Mouse (Mus musculus) MEL (cell line): ENCODE data around the gene Lasp1. TPM values are rescaled to one million over a fixed set of nuclear protein-coding genes. Genes with fewer than 3 reads are reported as not detected.

Experiments used
- DNase-seq: peaks from one replicate; pipeline ENCODE4 v3.0.0; 2011; ENCODE audit warnings: low read depth, low spot score
- H3K27ac ChIP-seq: 2 replicates; pipeline ENCODE4 v1.5.1; 2012; ENCODE audit warnings: low read depth, mild to moderate bottlenecking, control low read depth, low read length, moderate library complexity; ENCODE audit not compliant: control insufficient read depth
- H3K27me3 ChIP-seq, 2 experiments: fragments of 150-350 bp in 1 of 2; sonication (generic) in 1 of 2; 2 replicates each; pipeline ENCODE4 v1.6.1; 2012; ENCODE audit warnings: low read length in 2 of 2, mild to moderate bottlenecking in 2 of 2, improper control_type of control experiment in 1 of 2, moderate library complexity in 1 of 2; ENCODE audit not compliant: insufficient read depth in 2 of 2, control insufficient read depth in 1 of 2
- H3K36me3 ChIP-seq, 2 experiments: 2 replicates each; pipeline ENCODE4 v1.6.1; 2012 to 2014; ENCODE audit warnings: low read length in 2 of 2, improper control_type of control experiment in 1 of 2, inconsistent platforms in 1 of 2, mild to moderate bottlenecking in 1 of 2; ENCODE audit not compliant: insufficient read depth in 2 of 2, control insufficient read depth in 1 of 2
- H3K4me1 ChIP-seq, 2 experiments: fragments of 150-350 bp in 1 of 2; sonication (generic) in 1 of 2; 2 replicates each; pipeline ENCODE4 v1.6.1; 2012; ENCODE audit warnings: low read length in 2 of 2, improper control_type of control experiment in 1 of 2, mild to moderate bottlenecking in 1 of 2; ENCODE audit not compliant: insufficient read depth in 2 of 2, control insufficient read depth in 1 of 2
- H3K4me3 ChIP-seq, 2 experiments: fragments of 150-350 bp in 1 of 2; sonication (generic) in 1 of 2; 2 replicates each; pipeline ENCODE4 v1.5.1; 2012; ENCODE audit warnings: low read depth in 2 of 2, low read length in 2 of 2, mild to moderate bottlenecking in 2 of 2, moderate library complexity in 2 of 2, control low read depth in 1 of 2, improper control_type of control experiment in 1 of 2; ENCODE audit not compliant: control insufficient read depth in 1 of 2, insufficient read depth in 1 of 2
- H3K79me2 ChIP-seq: 2 replicates; pipeline ENCODE4 v1.6.1; 2012; ENCODE audit warnings: mild to moderate bottlenecking, low read length, moderate library complexity; ENCODE audit not compliant: control insufficient read depth, poor library complexity, insufficient read depth
- H3K9ac ChIP-seq: 2 replicates; pipeline ENCODE4 v1.6.1; 2012; ENCODE audit warnings: low read depth, mild to moderate bottlenecking, control low read depth, low read length, moderate library complexity; ENCODE audit not compliant: control insufficient read depth, poor library complexity, severe bottlenecking
- H3K9me3 ChIP-seq: fragments of 150-350 bp; sonication (generic); replicated peaks from 2 replicates; pipeline ENCODE4 v1.6.1; 2012; ENCODE audit warnings: mild to moderate bottlenecking, low read length, improper control_type of control experiment, moderate library complexity; ENCODE audit not compliant: insufficient read depth
- BHLHE40 ChIP-seq: IDR thresholded peaks from 2 replicates; pipeline ENCODE4 v1.6.1; 2012; ENCODE audit warnings: low read depth, mild to moderate bottlenecking, inconsistent platforms, low read length, improper control_type of control experiment, borderline replicate concordance
- CHD1 ChIP-seq: IDR thresholded peaks from 2 replicates; pipeline ENCODE4 v1.6.1; 2012; ENCODE audit warnings: low read depth, mild to moderate bottlenecking, inconsistent platforms, low read length, improper control_type of control experiment
- CHD2 ChIP-seq: IDR thresholded peaks from 2 replicates; pipeline ENCODE4 v1.6.1; 2011; ENCODE audit warnings: low read length, improper control_type of control experiment
- EP300 ChIP-seq, 2 experiments: IDR thresholded peaks; 2 replicates each; pipeline ENCODE4 v1.6.1; 2011; ENCODE audit warnings: improper control_type of control experiment in 2 of 2, low read length in 2 of 2, low read depth in 1 of 2, mild to moderate bottlenecking in 1 of 2
- MAFK ChIP-seq: IDR thresholded peaks from 2 replicates; pipeline ENCODE4 v1.6.1; 2011; ENCODE audit warnings: low read depth, mild to moderate bottlenecking, low read length, improper control_type of control experiment, borderline replicate concordance
- MAX ChIP-seq: IDR thresholded peaks from 2 replicates; pipeline ENCODE4 v1.6.1; 2011; ENCODE audit warnings: low read length, improper control_type of control experiment
- MAZ ChIP-seq: IDR thresholded peaks from 2 replicates; pipeline ENCODE4 v1.6.1; 2012; ENCODE audit warnings: low read depth, mild to moderate bottlenecking, inconsistent platforms, low read length, improper control_type of control experiment
- MYB ChIP-seq: IDR thresholded peaks from 2 replicates; pipeline ENCODE4 v1.6.1; 2011; ENCODE audit warnings: mild to moderate bottlenecking, low read depth, low read length, improper control_type of control experiment
- MYC ChIP-seq: IDR thresholded peaks from 2 replicates; pipeline ENCODE4 v1.6.1; 2011; ENCODE audit warnings: low read depth, mild to moderate bottlenecking, low read length, improper control_type of control experiment, moderate library complexity
- NELFE ChIP-seq: IDR thresholded peaks from 2 replicates; pipeline ENCODE4 v1.6.1; 2011; ENCODE audit warnings: low read depth, low read length, improper control_type of control experiment
- POLR2A ChIP-seq, 2 experiments: IDR thresholded peaks; 2 replicates each; pipeline ENCODE4 v1.6.1; 2011 to 2012; ENCODE audit warnings: low read length in 2 of 2, mild to moderate bottlenecking in 2 of 2, control low read depth in 1 of 2, improper control_type of control experiment in 1 of 2, low read depth in 1 of 2, moderate library complexity in 1 of 2; ENCODE audit not compliant: control insufficient read depth in 1 of 2, insufficient read depth in 1 of 2, poor library complexity in 1 of 2
- POLR2AphosphoS2 ChIP-seq: IDR thresholded peaks from 2 replicates; pipeline ENCODE4 v1.6.1; 2011; ENCODE audit warnings: low read length, improper control_type of control experiment
- POLR2AphosphoS5 ChIP-seq: IDR thresholded peaks from 2 replicates; pipeline ENCODE4 v1.6.1; 2012; ENCODE audit warnings: low read depth, borderline replicate concordance, mild to moderate bottlenecking, inconsistent platforms, low read length, moderate library complexity, mixed read lengths
- RCOR1 ChIP-seq: IDR thresholded peaks from 2 replicates; pipeline ENCODE4 v1.6.1; 2012; ENCODE audit warnings: low read depth, mild to moderate bottlenecking, inconsistent platforms, low read length, improper control_type of control experiment
- SIN3A ChIP-seq: IDR thresholded peaks from 2 replicates; pipeline ENCODE4 v1.6.1; 2012; ENCODE audit warnings: low read length, improper control_type of control experiment, inconsistent platforms
- SMC3 ChIP-seq: IDR thresholded peaks from 2 replicates; pipeline ENCODE4 v1.6.1; 2011; ENCODE audit warnings: low read depth, low read length, improper control_type of control experiment
- TBP ChIP-seq: IDR thresholded peaks from 2 replicates; pipeline ENCODE4 v1.8.0; 2011; ENCODE audit warnings: low read depth, low read length, improper control_type of control experiment
- UBTF ChIP-seq: IDR thresholded peaks from 2 replicates; pipeline ENCODE4 v1.6.1; 2012; ENCODE audit warnings: low read depth, mild to moderate bottlenecking, inconsistent platforms, low read length, improper control_type of control experiment, moderate library complexity, borderline replicate concordance; ENCODE audit not compliant: insufficient read depth
- USF1 ChIP-seq: IDR thresholded peaks from 2 replicates; pipeline ENCODE4 v1.6.1; 2014; ENCODE audit warnings: low read depth, mild to moderate bottlenecking, inconsistent platforms, low read length, improper control_type of control experiment, moderate library complexity
- ZMIZ1 ChIP-seq: IDR thresholded peaks from 2 replicates; pipeline ENCODE4 v1.6.1; 2012; ENCODE audit warnings: low read depth, mild to moderate bottlenecking, inconsistent platforms, low read length, improper control_type of control experiment, moderate library complexity
- polyA plus RNA-seq, 2 experiments: library from polyadenylated mRNA; stranded (reverse) in 1 of 2; unstranded in 1 of 2; fragments of >175 nt in 1 of 2; fragments of >200 nt in 1 of 2; gene quantifications; 2 replicates each; pipeline versions ENCODE4 v1.2.1 to v1.2.4; 2012; ENCODE audit warnings: low replicate concordance in 2 of 2, low read depth in 1 of 2; ENCODE audit not compliant: insufficient read length in 2 of 2, insufficient read depth in 1 of 2, missing spikeins in 1 of 2
- total RNA-seq: library from RNA; depleted of rRNA; stranded (reverse); fragments of 300-350 nt; gene quantifications from 2 replicates; pipeline ENCODE4 v1.2.3, GENCODE M21; 2012

The Lasp1 gene
- total and polyA plus RNA-seq, 3 experiments, result 13.3 to 38.7 TPM; not detected in 1

DNA sequence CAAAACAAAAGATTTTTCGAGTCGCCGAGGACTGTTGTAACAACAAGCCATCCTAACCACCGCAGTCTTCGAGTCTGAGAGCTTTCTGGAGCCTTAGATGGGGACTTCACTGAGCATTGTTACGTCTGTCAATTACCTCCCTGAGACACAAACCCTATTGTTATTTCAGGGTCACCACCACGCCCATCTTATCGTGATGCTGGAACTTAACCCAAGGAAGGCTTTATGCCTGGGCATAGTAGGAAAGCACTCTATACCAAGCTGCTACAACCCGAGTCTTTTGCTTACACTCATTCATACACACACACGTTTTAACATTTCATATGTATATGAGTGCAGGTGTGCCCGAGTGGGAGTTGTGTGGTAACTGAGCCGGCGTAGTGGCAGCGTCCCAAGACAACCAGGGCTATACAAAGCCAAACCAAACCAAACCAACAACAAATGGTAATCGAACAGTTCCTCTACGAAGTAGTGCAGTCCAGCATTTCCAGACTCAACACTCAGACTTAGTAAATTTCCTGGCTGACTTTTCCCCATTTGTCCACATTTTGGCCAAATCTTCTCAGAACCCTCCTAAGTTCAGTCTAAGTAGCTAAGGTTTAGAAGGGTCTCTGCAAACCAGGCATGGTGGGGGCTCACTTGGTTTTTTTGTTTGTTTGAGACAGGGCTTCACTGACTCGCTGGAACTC lies 22.8 kb upstream of the Lasp1 start, which contains the start of gene 1700001P01Rik (continued):
- TF ChIP-seq POLR2AphosphoS5, result 0 out of 2 replicates have a peak, but pooled peaks have one; percentile 90
- TF ChIP-seq MYC, result no peak; the same call in 1 of the 2 replicates
- no peak for TF ChIP-seq RCOR1
- no peak; the same call in 1 of the 2 replicates for TF ChIP-seq MAZ
- peak in 1 of 2 experiments; percentile 27; a peak in 1 of 4 replicates for TF ChIP-seq POLR2A (IDR thresholded peaks at IDR 0.05; ENCODE audit: control insufficient read depth in 1 of 2, insufficient read depth in 1 of 2, low read depth in 1 of 2, low read length in 2 of 2, poor library complexity in 1 of 2)
- no peak for TF ChIP-seq USF1
- no peak for TF ChIP-seq NELFE
- TF ChIP-seq UBTF, result no peak
- no peak for TF ChIP-seq CHD1
- TF ChIP-seq POLR2AphosphoS2, result no peak; the same call in 1 of the 2 replicates
- TF ChIP-seq, all 39 proteins: peak for 6

DNA sequence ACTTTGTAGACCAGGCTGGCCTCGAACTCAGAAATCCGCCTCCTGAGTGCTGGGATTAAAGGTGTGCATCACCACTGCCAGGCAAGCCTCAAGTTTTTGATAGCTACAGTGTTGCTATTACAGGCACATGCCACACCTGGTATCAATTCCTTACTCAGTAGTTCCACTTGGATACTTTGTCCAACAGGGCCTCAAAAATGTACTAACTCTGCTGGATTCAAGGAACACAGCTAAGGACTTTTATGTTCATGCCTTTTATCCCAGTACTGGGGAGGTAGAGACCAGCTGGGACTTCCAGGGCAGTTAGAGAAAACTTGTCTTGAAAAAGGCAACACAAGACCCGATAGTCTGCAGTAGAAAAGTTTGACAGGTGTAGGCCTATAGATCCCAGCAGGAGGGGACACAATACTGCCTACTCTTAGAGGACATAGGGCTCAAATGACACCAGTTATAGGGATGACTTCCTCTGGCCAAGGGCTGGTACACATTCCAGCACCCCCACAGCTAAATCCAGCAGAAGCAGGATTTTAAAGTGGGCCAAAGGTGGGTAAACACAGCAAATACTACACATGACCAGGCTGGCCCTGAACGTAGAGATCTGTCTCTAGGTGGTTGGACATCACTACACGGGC lies 22.2 kb upstream of the Lasp1 start:
- Histone ChIP-seq H3K79me2 (peaks cover 28% of the 10 kb centered on the region), H3K4me3 (no peak overlapping the region), H3K4me1 (peaks cover 0 to 10% of the 10 kb centered on the region in 2 experiments; a peak in 2 of 4 replicates), H3K27me3 (no peaks in the 10 kb centered on the region), H3K27ac (peak overlapping the region; percentile 1), H3K36me3 (peaks cover 31 to 32% of the 10 kb centered on the region in 2 experiments), H3K9me3 (no peaks in the 10 kb centered on the region), H3K9ac (no peak overlapping the region)
- DNase-seq, result peak; percentile 76
- 0 out of 2 replicates have a peak, but pooled peaks have one; percentile 1 for TF ChIP-seq ZMIZ1
- no peak for TF ChIP-seq CHD1
- peak; percentile 53; the same call in 1 of the 2 replicates for TF ChIP-seq NELFE
- peak; percentile 63 to 93; a peak in 3 of 4 replicates for TF ChIP-seq POLR2A (IDR thresholded peaks at IDR 0.05; ENCODE audit: control insufficient read depth in 1 of 2, insufficient read depth in 1 of 2, low read depth in 1 of 2, low read length in 2 of 2, poor library complexity in 1 of 2)
- TF ChIP-seq MAX, result no peak
- TF ChIP-seq RCOR1, result peak; percentile 8
- peak; percentile 98 for TF ChIP-seq POLR2AphosphoS2
- peak; percentile 1; the same call in 1 of the 2 replicates for TF ChIP-seq SMC3
- TF ChIP-seq TBP, result 0 out of 2 replicates have a peak, but pooled peaks have one; percentile 36
- TF ChIP-seq CHD2, result peak; percentile 9
- TF ChIP-seq SIN3A, result 0 out of 2 replicates have a peak, but pooled peaks have one; percentile 29
- peak; percentile 40; the same call in 1 of the 2 replicates for TF ChIP-seq MAFK
- peak; percentile 44; the same call in 1 of the 2 replicates for TF ChIP-seq MYB
- no peak for TF ChIP-seq EP300 (IDR thresholded peaks at IDR 0.05; ENCODE audit: low read depth in 1 of 2, low read length in 2 of 2)
- 0 out of 2 replicates have a peak, but pooled peaks have one; percentile 45 for TF ChIP-seq BHLHE40
